Mouse (Mus musculus): Measurements from ENCODE around the gene Rnf4. TPM values are rescaled to one million over a fixed set of nuclear protein-coding genes. Genes with fewer than 3 reads are reported as not detected.

Gene Rnf4
- total RNA-seq, 4 experiments from 2014 or later: 82.2 to 87.7 (median 84.1) TPM

GRCm38 (mm10) chr5:34336775-34337450 lies 824 bp downstream of the Rnf4 start:
- DNase-seq (ENCODE audit: low spot score in 2 of 2): peak in 1 of 2 experiments; percentile 20

GRCm38 (mm10) chr5:34340246-34340645 lies 4.2 kb downstream of the Rnf4 start:
- no peak for DNase-seq (ENCODE audit: low spot score in 2 of 2)

GRCm38 (mm10) chr5:34352084-34352631 lies 16.1 kb downstream of the Rnf4 start:
- no peak for DNase-seq (ENCODE audit: low spot score in 2 of 2)

GRCm38 (mm10) chr5:34360261-34360660 lies 24.2 kb downstream of the Rnf4 start:
- no peak for DNase-seq (ENCODE audit: low spot score in 2 of 2)

- no peak for DNase-seq (ENCODE audit: low spot score in 2 of 2)
These were observed 27.0 kb downstream of the Rnf4 start for GRCm38 (mm10) chr5:34363115-34363514.

GRCm38 (mm10) chr5:34368551-34369290 lies 32.6 kb downstream of the Rnf4 start:
- no peak for DNase-seq (ENCODE audit: low spot score in 2 of 2)

GRCm38 (mm10) chr5:34369341-34370021 lies 33.4 kb downstream of the Rnf4 start, which contains the start of gene Fam193a:
Gene Fam193a, plus strand, starts transcription at chr5:34369933.
- DNase-seq (ENCODE audit: low spot score in 2 of 2): peak; percentile 95 to 96

GRCm38 (mm10) chr5:34370022-34370823 lies 34.1 kb downstream of the Rnf4 start:
- DNase-seq (ENCODE audit: low spot score in 2 of 2): peak in 1 of 2 experiments; percentile 9

- no peak for DNase-seq (ENCODE audit: low spot score in 2 of 2)
These were observed 34.8 kb downstream of the Rnf4 start for GRCm38 (mm10) chr5:34370840-34371239.

- DNase-seq (ENCODE audit: low spot score in 2 of 2): no peak
These were observed 36.1 kb downstream of the Rnf4 start for GRCm38 (mm10) chr5:34372141-34372540.

GRCm38 (mm10) chr5:34372541-34372940 lies 36.5 kb downstream of the Rnf4 start:
- DNase-seq (ENCODE audit: low spot score in 2 of 2): no peak

- no peak for DNase-seq (ENCODE audit: low spot score in 2 of 2)
These were observed 42.7 kb downstream of the Rnf4 start for GRCm38 (mm10) chr5:34378787-34379186.

GRCm38 (mm10) chr5:34381700-34382099 lies 45.6 kb downstream of the Rnf4 start:
- DNase-seq (ENCODE audit: low spot score in 2 of 2): no peak

- no peak for DNase-seq (ENCODE audit: low spot score in 2 of 2)
These were observed 49.5 kb downstream of the Rnf4 start for GRCm38 (mm10) chr5:34385616-34386015.

GRCm38 (mm10) chr5:34386744-34387143 lies 50.7 kb downstream of the Rnf4 start:
- DNase-seq (ENCODE audit: low spot score in 2 of 2): no peak

- no peak for DNase-seq (ENCODE audit: low spot score in 2 of 2)
These were observed 57.2 kb downstream of the Rnf4 start for GRCm38 (mm10) chr5:34393251-34393650.

GRCm38 (mm10) chr5:34395347-34395746 lies 59.3 kb downstream of the Rnf4 start:
- DNase-seq (ENCODE audit: low spot score in 2 of 2): no peak

GRCm38 (mm10) chr5:34395850-34396540 lies 59.9 kb downstream of the Rnf4 start:
- no peak for DNase-seq (ENCODE audit: low spot score in 2 of 2)

- DNase-seq (ENCODE audit: low spot score in 2 of 2): no peak
These were observed 61.8 kb downstream of the Rnf4 start for GRCm38 (mm10) chr5:34397866-34398265.

GRCm38 (mm10) chr5:34398326-34398725 lies 62.2 kb downstream of the Rnf4 start:
- no peak for DNase-seq (ENCODE audit: low spot score in 2 of 2)

Measured in layer of hippocampus, adult 8-10 months (tissue).